Mouse (Mus musculus) right cerebral cortex, postnatal 25 days (tissue): ENCODE data around the gene Rpl3.
"Not testable (repeated sequence)": the region's sequence is repeated elsewhere in the genome, so short reads cannot be mapped to it uniquely, and the experiment has no call there.

Experiments used
- DNase-seq: peaks from one replicate; pipeline ENCODE4 v3.0.0; 2022

Gene Rpl3

DNA sequence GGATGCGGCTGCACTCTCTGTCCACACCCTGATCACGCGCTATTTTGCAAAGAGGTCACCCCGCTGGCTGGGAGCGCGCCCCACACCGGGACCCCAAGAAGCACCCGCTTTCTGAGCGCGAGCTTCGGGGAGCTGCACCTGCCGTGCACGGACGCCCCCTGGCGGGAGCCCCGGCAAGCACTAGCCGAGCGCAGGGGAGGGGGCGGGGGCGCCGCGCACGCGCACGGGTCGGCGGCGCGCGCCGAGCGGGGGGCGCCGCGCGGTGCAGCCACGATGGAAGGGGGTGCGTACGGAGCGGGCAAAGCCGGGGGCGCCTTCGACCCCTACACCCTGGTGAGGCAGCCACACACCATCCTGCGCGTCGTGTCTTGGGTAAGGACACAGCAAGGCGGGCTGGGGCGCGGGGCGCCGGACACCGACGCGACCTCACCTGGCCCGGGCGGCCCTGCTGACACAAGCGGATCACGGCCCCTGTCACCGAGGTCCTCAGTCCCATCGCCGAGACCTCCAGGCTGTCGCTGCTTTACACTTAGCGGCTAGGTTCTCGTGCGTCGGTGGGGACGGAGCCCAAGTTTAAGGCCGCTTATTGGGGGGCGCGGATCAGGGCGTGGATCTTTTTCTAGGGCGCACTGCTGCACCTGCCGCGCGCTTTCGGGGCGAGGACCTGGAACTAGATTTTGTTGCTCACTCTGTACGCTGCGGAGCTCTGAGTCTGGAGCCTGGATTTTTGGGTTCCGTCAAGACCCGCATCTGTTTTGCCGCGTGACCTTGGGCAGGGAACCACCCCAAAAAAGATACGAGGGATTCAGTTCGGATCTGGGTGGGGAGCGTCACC is at the start of gene Rpl3, which contains the start of gene Syngr1:
TSS of gene Rpl3 (minus strand) at position 748 of the 835 bp plus-strand sequence.
TSS of gene Syngr1 (plus strand) at position 214 of the 835 bp plus-strand sequence.
- DNase-seq = peak; percentile 86

- no peak for DNase-seq
Observed at GRCm38 (mm10) chr15:80140878-80141277, 49.2 kb upstream of the Rpl3 start.

DNA sequence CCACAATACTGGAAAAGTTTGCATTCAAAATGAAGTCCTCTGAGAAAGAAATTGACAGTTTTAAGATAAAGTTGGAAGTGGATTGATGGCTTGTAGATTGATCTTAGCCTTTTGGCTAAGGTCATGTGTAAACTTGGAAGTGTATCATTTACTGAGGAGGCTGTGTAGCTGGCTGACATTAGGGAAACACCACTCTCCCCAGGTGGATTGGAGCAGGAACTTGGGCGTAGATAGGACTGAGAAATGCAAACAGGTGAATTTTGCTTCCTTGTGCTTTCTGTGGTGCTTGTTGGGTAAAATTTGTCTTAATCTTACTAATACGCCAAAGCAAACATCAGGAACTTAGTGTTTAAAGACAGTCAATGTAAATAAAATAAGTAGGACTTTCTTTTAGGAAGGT is 48.6 kb upstream of the Rpl3 start:
- no peak for DNase-seq

- peak; percentile 64 for DNase-seq
Observed at GRCm38 (mm10) chr15:80137945-80138791, 46.5 kb upstream of the Rpl3 start.

GRCm38 (mm10) chr15:80136645-80137044 is 45.0 kb upstream of the Rpl3 start:
- DNase-seq = no peak

GRCm38 (mm10) chr15:80135499-80135898 is 43.8 kb upstream of the Rpl3 start:
- DNase-seq = no peak

DNA sequence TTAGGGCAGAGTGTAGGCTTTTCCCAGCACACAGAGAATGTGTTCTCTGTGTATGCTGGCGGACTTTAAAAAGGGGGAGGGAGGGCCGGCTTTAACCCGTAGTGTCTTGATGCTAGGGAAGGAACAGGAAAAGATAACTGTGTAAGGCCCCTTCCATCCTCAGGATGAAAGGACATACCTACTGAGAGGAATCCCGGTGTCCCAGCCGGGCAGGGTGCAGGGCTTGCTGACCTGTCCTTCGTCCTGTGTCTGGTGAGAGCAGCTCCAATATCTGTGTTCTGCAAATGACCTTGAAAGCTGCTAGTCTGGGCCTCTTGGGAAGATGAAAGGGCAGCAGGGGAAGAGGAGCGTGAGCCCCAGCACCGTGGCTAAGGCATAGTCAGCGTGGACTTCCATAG is 42.8 kb upstream of the Rpl3 start:
- DNase-seq = no peak

GRCm38 (mm10) chr15:80133682-80134449 is 42.2 kb upstream of the Rpl3 start:
- DNase-seq = no peak

GRCm38 (mm10) chr15:80132993-80133586 is 41.4 kb upstream of the Rpl3 start, which contains the start of gene Tab1:
TSS of gene Tab1 (plus strand) at chr15:80133127.
- peak; percentile 94 for DNase-seq

- no peak for DNase-seq
Observed at GRCm38 (mm10) chr15:80132452-80132851, 40.8 kb upstream of the Rpl3 start.

GRCm38 (mm10) chr15:80131421-80131820 is 39.8 kb upstream of the Rpl3 start:
- no peak for DNase-seq

GRCm38 (mm10) chr15:80130689-80131088 is 39.0 kb upstream of the Rpl3 start:
- no peak for DNase-seq

GRCm38 (mm10) chr15:80129982-80130381 is 38.3 kb upstream of the Rpl3 start:
- DNase-seq = no peak

GRCm38 (mm10) chr15:80127191-80127590 is 35.5 kb upstream of the Rpl3 start:
- DNase-seq = no peak

GRCm38 (mm10) chr15:80124651-80125050 is 33.0 kb upstream of the Rpl3 start:
- DNase-seq = no peak

DNA sequence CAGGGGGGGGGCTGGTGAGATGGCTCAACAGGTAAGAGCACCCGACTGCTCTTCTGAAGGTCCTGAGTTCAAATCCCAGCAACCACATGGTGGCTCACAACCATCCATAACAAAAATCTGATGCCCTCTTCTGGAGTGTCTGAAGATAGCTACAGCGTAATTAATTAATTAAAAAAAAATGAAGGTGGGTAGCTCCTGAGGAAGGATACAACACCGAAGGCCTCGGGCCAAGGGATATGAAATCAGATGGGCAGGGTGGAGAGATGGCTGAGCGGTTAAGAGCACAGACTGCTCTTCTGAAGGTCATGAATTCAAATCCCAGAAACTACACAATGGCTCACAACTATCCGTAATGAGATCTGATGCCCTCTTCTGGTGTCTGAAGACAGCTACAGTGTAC is 30.8 kb upstream of the Rpl3 start:
- DNase-seq = not testable (repeated sequence)

- DNase-seq = no peak
Observed at GRCm38 (mm10) chr15:80121721-80122325, 30.2 kb upstream of the Rpl3 start.

DNA sequence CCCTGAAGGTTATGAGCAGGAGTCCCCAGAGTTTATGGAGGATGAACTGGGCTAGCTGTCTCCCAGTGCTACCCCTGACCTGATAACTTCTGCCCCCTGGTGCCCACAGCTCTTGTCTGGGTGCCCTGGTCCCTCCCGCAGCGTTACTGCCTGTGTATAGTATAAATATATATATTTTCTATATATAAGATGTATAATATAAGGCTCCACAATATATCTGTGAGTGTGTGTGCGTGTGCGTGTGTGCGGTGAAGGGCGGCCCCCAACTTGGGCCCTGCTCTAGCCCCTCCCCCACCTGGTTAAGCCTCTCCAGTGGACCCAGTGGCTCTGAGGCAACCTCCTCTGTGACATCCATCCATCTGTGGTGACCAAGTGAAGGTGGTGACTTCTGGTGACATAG is 27.4 kb upstream of the Rpl3 start:
- no peak for DNase-seq

DNA sequence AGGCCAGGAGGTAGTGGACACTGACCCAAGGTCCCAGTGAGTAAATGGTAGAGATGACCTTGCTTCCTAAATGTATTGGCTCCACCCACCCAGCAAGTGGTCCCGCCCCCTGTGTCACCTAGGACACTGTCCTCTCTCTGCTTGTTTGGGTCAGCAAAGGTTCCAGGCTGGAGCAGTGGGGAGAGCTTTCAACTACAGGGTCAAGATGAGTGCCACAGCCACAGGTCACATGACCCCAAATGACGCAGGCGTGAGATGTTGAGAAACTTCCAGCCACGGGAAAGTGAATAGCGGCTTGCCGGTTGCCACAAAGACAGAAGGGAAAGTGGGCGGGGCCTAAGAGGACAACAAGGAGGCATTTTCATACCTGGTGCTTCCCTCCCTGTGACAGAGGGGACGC is 25.5 kb upstream of the Rpl3 start:
- DNase-seq = no peak

- no peak for DNase-seq
Observed at GRCm38 (mm10) chr15:80115866-80116794, 24.5 kb upstream of the Rpl3 start.

DNA sequence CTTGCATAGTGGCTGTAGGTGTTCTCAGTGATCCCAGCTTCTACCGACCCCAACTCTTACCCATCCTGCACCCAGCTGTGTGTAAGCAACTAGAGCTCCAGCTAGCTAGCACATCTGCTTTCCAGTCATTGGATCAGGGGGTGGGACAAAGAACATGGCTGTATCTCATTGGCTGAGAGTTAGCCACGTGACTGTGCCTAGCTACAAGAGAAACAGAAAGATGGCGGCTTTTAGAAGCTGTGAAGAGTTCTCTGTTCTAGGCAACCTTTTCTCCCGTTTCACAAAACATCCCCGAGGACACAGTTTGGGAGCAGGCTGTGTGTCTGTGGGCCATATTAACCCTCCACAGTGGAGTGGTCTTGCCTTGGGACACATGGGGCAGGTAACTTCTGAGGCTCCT is 23.6 kb upstream of the Rpl3 start:
- DNase-seq = no peak
